Mouse (Mus musculus) small intestine, adult 2 months (tissue): Measurements from ENCODE around the gene Myh14.

Experiments used
- CTCF ChIP-seq: fragments of 200-500 bp; IDR thresholded peaks from 2 replicates; pipeline ENCODE4 v1.5.1; 2012; ENCODE audit warnings: low read depth, mild to moderate bottlenecking, control low read depth, inconsistent platforms, low read length, moderate library complexity, mixed read lengths; ENCODE audit not compliant: insufficient replicate concordance, insufficient read length; ENCODE audit errors: extremely low read depth
- POLR2A ChIP-seq: fragments of 200-500 bp; IDR thresholded peaks from 2 replicates; pipeline ENCODE4 v1.6.1; 2012; ENCODE audit warnings: low read depth, mild to moderate bottlenecking, control low read depth, inconsistent platforms, low read length, moderate library complexity

GRCm38 (mm10) chr7:44649094-44649610 is 21.5 kb downstream of the Myh14 start:
- no peak for TF ChIP-seq CTCF
- no peak for TF ChIP-seq POLR2A
